Mouse (Mus musculus) lung, adult 2 months (tissue): ENCODE data around the gene Cacna1s.

Experiments
- CTCF ChIP-seq: fragments of 200-500 bp; IDR thresholded peaks from 2 replicates; pipeline ENCODE4 v1.5.1; 2011; ENCODE audit warnings: mild to moderate bottlenecking, low read length, control low read depth; ENCODE audit not compliant: insufficient read depth
- POLR2A ChIP-seq: fragments of 200-500 bp; IDR thresholded peaks from 2 replicates; pipeline ENCODE4 v1.6.1; 2011; ENCODE audit warnings: low read depth, mild to moderate bottlenecking, control low read depth, low read length, borderline replicate concordance; ENCODE audit errors: extremely low read depth

- TF ChIP-seq CTCF (no peak), POLR2A (no peak)
Observed at GRCm38 (mm10) chr1:136102551-136102950, 50.0 kb downstream of the Cacna1s start.
